Mouse (Mus musculus) lung, adult 2 months (tissue): ENCODE results near the gene Gpsm1.

Source experiments
- CTCF ChIP-seq: fragments of 200-500 bp; IDR thresholded peaks from 2 replicates; pipeline ENCODE4 v1.5.1; 2011; ENCODE audit warnings: mild to moderate bottlenecking, low read length, control low read depth; ENCODE audit not compliant: insufficient read depth
- POLR2A ChIP-seq: fragments of 200-500 bp; IDR thresholded peaks from 2 replicates; pipeline ENCODE4 v1.6.1; 2011; ENCODE audit warnings: low read depth, mild to moderate bottlenecking, control low read depth, low read length, borderline replicate concordance; ENCODE audit errors: extremely low read depth

GRCm38 (mm10) chr2:26311936-26312335 lies 3.4 kb upstream of the Gpsm1 start:
- no peak for TF ChIP-seq POLR2A
- TF ChIP-seq CTCF = no peak
